Mouse (Mus musculus) limb, embryonic 11.5 days (tissue): ENCODE data around the gene Zfhx3. TPM values are rescaled to one million over a fixed set of nuclear protein-coding genes. Genes with fewer than 3 reads are reported as not detected.
A peak's percentile ranks its signal among the peaks of the same experiment; 100 is the strongest.

ENCODE experiments used
- ATAC-seq: fragments of 200-750 bp; cut with Nextera tagmentation; 2 replicates; pipeline ENCODE4 v1.8.0; 2017; ENCODE audit warnings: low read depth; ENCODE audit not compliant: insufficient number of reproducible peaks, low FRiP score, low TSS enrichment
- DNase-seq: peaks from one replicate; pipeline ENCODE4 v3.0.0-alpha.2; 2015; ENCODE audit warnings: low spot score
- H3K27ac ChIP-seq: fragments of 300-500 bp; sonication (generic); replicated peaks from 2 replicates; pipeline ENCODE4 v1.5.1; 2014; ENCODE audit warnings: low read depth, mild to moderate bottlenecking, low read length
- H3K27me3 ChIP-seq: fragments of 300-500 bp; sonication (generic); 2 replicates; pipeline ENCODE4 v1.6.1; 2014; ENCODE audit warnings: mild to moderate bottlenecking, low read length, mixed read lengths; ENCODE audit not compliant: control insufficient read depth, insufficient read depth
- H3K36me3 ChIP-seq: fragments of 300-500 bp; sonication (generic); 2 replicates; pipeline ENCODE4 v1.6.1; 2014; ENCODE audit warnings: mild to moderate bottlenecking, low read length, moderate library complexity, mixed read lengths; ENCODE audit not compliant: control insufficient read depth, insufficient read depth
- H3K4me1 ChIP-seq: fragments of 300-500 bp; sonication (generic); 2 replicates; pipeline ENCODE4 v1.6.1; 2014; ENCODE audit warnings: low read length, mixed read lengths; ENCODE audit not compliant: control insufficient read depth, insufficient read depth
- H3K4me2 ChIP-seq: fragments of 300-500 bp; sonication (generic); 2 replicates; pipeline ENCODE4 v1.6.1; 2014; ENCODE audit warnings: low read depth, mild to moderate bottlenecking, moderate library complexity; ENCODE audit not compliant: severe bottlenecking
- H3K4me3 ChIP-seq: fragments of 300-500 bp; sonication (generic); 2 replicates; pipeline ENCODE4 v1.5.1; 2014; ENCODE audit warnings: low read depth, low read length
- H3K9ac ChIP-seq: fragments of 300-500 bp; sonication (generic); 2 replicates; pipeline ENCODE4 v1.6.1; 2014; ENCODE audit warnings: mild to moderate bottlenecking, low read length
- H3K9me3 ChIP-seq: fragments of 300-500 bp; sonication (generic); 2 replicates; pipeline ENCODE4 v1.6.1; 2016; ENCODE audit warnings: low read length; ENCODE audit not compliant: control insufficient read depth
- WGBS: fragments of 180-500 bp; shearing (Covaris S2); extraction: QIAGEN DNeasy Blood & Tissue Kit; methylation state at CpG from one replicate; pipeline ENCODE4 v1.1.7; 2014; 5-methylcytosine and 5-hydroxymethylcytosine counted together
- polyA plus RNA-seq: library from polyadenylated mRNA; unstranded; fragments of >200 nt; fragmentation: Nextera tagmentation; extraction: Ambion mirVana; gene quantifications from 2 replicates; pipeline ENCODE4 v1.2.1, GENCODE M21; 2014

Zfhx3 gene
- polyA plus RNA-seq, 1 experiment from 2014 or later = 36.4 TPM

GRCm38 (mm10) chr8:108025249-108025648 is 82.8 kb downstream of the Zfhx3 start:
- no peak for DNase-seq
- ATAC-seq = no peak
- no peaks in the 10 kb centered on the region for H3K27me3 ChIP-seq
- H3K9ac ChIP-seq = no peak overlapping the region
- H3K9me3 ChIP-seq = no peaks in the 10 kb centered on the region
- peaks cover 38% of the 10 kb centered on the region for H3K4me1 ChIP-seq
- no peak overlapping the region for H3K4me2 ChIP-seq
- H3K36me3 ChIP-seq = no peaks in the 10 kb centered on the region
- WGBS = 75% methylated on average over 2 of the region's 2 CpGs
- no peak overlapping the region for H3K27ac ChIP-seq
- no peak overlapping the region for H3K4me3 ChIP-seq

- peak overlapping the region; percentile 89 for H3K27ac ChIP-seq
- no peaks in the 10 kb centered on the region for H3K9me3 ChIP-seq
- H3K36me3 ChIP-seq = no peaks in the 10 kb centered on the region
- peak; percentile 59 for DNase-seq
- ATAC-seq = no peak
- peak overlapping the region; percentile 3; the same call in 1 of the 2 replicates for H3K4me3 ChIP-seq
- H3K4me2 ChIP-seq = peak overlapping the region; percentile 37; the same call in 1 of the 2 replicates
- H3K27me3 ChIP-seq = no peaks in the 10 kb centered on the region
- no peak overlapping the region for H3K9ac ChIP-seq
- peaks cover 35% of the 10 kb centered on the region for H3K4me1 ChIP-seq
- 19% methylated on average over 11 of the region's 11 CpGs for WGBS
These were observed 84.4 kb downstream of the Zfhx3 start for GRCm38 (mm10) chr8:108026557-108027440.

DNA sequence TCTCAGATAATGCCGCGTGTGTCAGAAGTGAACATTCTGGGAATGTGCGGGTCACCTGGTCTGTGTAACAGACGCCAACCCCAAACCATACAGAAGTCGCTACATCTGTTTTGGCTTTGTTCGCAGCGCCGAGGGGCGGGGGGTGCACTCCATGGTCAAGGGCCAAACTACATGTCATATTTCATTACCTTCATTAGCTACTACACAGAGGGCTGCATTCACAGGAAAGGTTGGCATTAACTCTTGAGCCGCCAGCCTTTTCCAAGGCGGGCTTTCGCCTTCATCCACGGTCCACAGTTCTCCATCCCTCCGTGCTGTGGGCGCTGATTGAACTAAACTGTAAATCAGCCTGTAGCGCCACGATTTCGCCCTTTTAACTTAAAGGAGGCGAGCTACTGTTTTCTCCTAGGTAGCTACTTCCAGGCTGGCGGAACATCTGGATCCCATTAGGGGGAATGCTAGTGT is 85.1 kb downstream of the Zfhx3 start:
- Histone ChIP-seq H3K9ac (no peak overlapping the region), H3K4me1 (peaks cover 29% of the 10 kb centered on the region), H3K36me3 (no peaks in the 10 kb centered on the region), H3K27me3 (no peaks in the 10 kb centered on the region), H3K4me2 (peak overlapping the region; percentile 37; the same call in 1 of the 2 replicates), H3K27ac (peak overlapping the region; percentile 89), H3K4me3 (peak overlapping the region; percentile 3; the same call in 1 of the 2 replicates), H3K9me3 (no peaks in the 10 kb centered on the region)
- WGBS = 3% methylated on average over 20 of the region's 20 CpGs
- peak; percentile 92 for ATAC-seq
- DNase-seq = peak; percentile 93

DNA sequence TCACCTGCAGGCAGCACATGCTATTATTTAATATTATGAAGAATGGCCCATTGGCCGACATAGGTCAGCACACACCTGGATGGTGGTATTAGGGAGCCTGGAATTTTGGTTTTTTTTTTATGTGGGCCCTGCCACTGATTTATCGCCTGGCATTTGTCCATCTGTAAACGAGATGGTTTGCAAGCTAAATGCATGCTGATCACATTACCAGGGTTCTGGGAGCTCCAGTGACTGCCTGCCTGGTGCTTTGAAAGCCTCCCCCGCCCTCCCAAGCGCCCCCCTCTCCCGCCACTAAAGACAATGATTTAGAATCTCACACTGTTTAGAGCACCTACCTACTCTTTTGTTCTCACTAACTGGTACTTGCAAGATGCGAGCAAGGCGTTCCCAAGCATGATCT is 86.0 kb downstream of the Zfhx3 start:
- no peak overlapping the region for H3K9ac ChIP-seq
- peak overlapping the region; percentile 89 for H3K27ac ChIP-seq
- ATAC-seq (no peak), DNase-seq (peak; percentile 76)
- 7% methylated on average over 8 of the region's 8 CpGs for WGBS
- H3K4me3 ChIP-seq = no peak overlapping the region
- H3K9me3 ChIP-seq = no peaks in the 10 kb centered on the region
- no peaks in the 10 kb centered on the region for H3K36me3 ChIP-seq
- peak overlapping the region; percentile 37; the same call in 1 of the 2 replicates for H3K4me2 ChIP-seq
- H3K27me3 ChIP-seq = no peaks in the 10 kb centered on the region
- H3K4me1 ChIP-seq = peaks cover 25% of the 10 kb centered on the region

- H3K9me3 ChIP-seq = no peaks in the 10 kb centered on the region
- no peaks in the 10 kb centered on the region for H3K36me3 ChIP-seq
- H3K27ac ChIP-seq = no peak overlapping the region
- WGBS = 88% methylated on average over 3 of the region's 3 CpGs
- H3K9ac ChIP-seq = no peak overlapping the region
- H3K27me3 ChIP-seq = no peaks in the 10 kb centered on the region
- ATAC-seq = no peak
- no peak overlapping the region for H3K4me2 ChIP-seq
- H3K4me3 ChIP-seq = no peak overlapping the region
- DNase-seq = no peak
- peaks cover 23% of the 10 kb centered on the region for H3K4me1 ChIP-seq
These were observed 88.7 kb downstream of the Zfhx3 start for GRCm38 (mm10) chr8:108031159-108031558.

- no peak overlapping the region for H3K27ac ChIP-seq
- ATAC-seq (no peak), DNase-seq (no peak)
- H3K9ac ChIP-seq = no peak overlapping the region
- H3K36me3 ChIP-seq = no peaks in the 10 kb centered on the region
- no peak overlapping the region for H3K4me3 ChIP-seq
- no peaks in the 10 kb centered on the region; the same call in 1 of the 2 replicates for H3K9me3 ChIP-seq
- H3K4me2 ChIP-seq = no peak overlapping the region
- no peaks in the 10 kb centered on the region for H3K27me3 ChIP-seq
- WGBS = 81% methylated on average over 3 of the region's 3 CpGs
- H3K4me1 ChIP-seq = peaks cover 5% of the 10 kb centered on the region; the same call in 1 of the 2 replicates
These were observed 91.6 kb downstream of the Zfhx3 start for GRCm38 (mm10) chr8:108034070-108034469.

GRCm38 (mm10) chr8:108034726-108035125 is 92.3 kb downstream of the Zfhx3 start:
- no peaks in the 10 kb centered on the region for H3K27me3 ChIP-seq
- no peaks in the 10 kb centered on the region for H3K36me3 ChIP-seq
- no peak for ATAC-seq
- DNase-seq = no peak
- H3K27ac ChIP-seq = no peak overlapping the region
- H3K9me3 ChIP-seq = no peaks in the 10 kb centered on the region; the same call in 1 of the 2 replicates
- 71% methylated on average over 6 of the region's 6 CpGs for WGBS
- H3K4me3 ChIP-seq = no peak overlapping the region
- H3K4me1 ChIP-seq = no peaks in the 10 kb centered on the region; the same call in 1 of the 2 replicates
- no peak overlapping the region for H3K9ac ChIP-seq
- no peak overlapping the region for H3K4me2 ChIP-seq

DNA sequence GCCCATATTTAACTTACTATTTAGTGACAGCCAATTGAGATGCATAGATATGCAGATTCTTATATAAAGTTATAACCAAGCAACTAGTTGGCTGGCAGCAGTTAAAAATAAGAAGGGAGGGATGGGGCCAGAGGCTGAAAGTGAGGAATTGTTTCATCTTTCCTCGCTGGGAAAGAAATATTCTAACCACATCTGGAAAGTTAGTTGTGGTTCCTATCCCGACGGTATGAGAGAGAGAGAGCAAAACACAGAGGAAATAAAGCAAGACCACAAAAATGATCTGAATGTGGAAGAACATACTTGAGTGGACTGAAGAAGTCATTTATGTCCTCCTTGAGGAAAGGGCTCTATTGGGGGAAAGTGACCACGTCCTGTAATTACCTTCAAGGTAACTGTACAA is 101.2 kb downstream of the Zfhx3 start:
- H3K4me2 ChIP-seq = no peak overlapping the region
- no peak overlapping the region for H3K9ac ChIP-seq
- WGBS = 75% methylated on average over 4 of the region's 4 CpGs
- no peaks in the 10 kb centered on the region for H3K36me3 ChIP-seq
- no peaks in the 10 kb centered on the region for H3K9me3 ChIP-seq
- no peak for ATAC-seq
- peaks cover 10% of the 10 kb centered on the region for H3K4me1 ChIP-seq
- H3K27me3 ChIP-seq = no peaks in the 10 kb centered on the region
- DNase-seq = no peak
- H3K4me3 ChIP-seq = no peak overlapping the region
- H3K27ac ChIP-seq = no peak overlapping the region
